Mouse (Mus musculus) heart, embryonic 15.5 days (tissue): ENCODE data around the gene Gpr139. TPM values are rescaled to one million over a fixed set of nuclear protein-coding genes. Genes with fewer than 3 reads are reported as not detected.

ENCODE experiments used
- ATAC-seq: fragments of 200-750 bp; cut with Nextera tagmentation; replicated peaks from 2 replicates; pipeline ENCODE4 v1.8.0; 2017; ENCODE audit warnings: low read depth, moderate TSS enrichment; ENCODE audit not compliant: insufficient number of reproducible peaks, insufficient read depth, low FRiP score
- H3K27ac ChIP-seq: fragments of 300-500 bp; sonication (generic); 2 replicates; pipeline ENCODE4 v1.5.1; 2015; ENCODE audit warnings: mild to moderate bottlenecking, inconsistent platforms
- H3K27me3 ChIP-seq: fragments of 300-500 bp; sonication (generic); 2 replicates; pipeline ENCODE4 v1.6.1; 2015; ENCODE audit warnings: inconsistent platforms
- H3K36me3 ChIP-seq: fragments of 300-500 bp; sonication (generic); 2 replicates; pipeline ENCODE4 v1.6.1; 2015; ENCODE audit warnings: mild to moderate bottlenecking, inconsistent platforms
- H3K4me1 ChIP-seq: fragments of 300-500 bp; sonication (generic); replicated peaks from 2 replicates; pipeline ENCODE4 v1.6.1; 2015; ENCODE audit warnings: inconsistent platforms
- H3K4me2 ChIP-seq: fragments of 300-500 bp; sonication (generic); 2 replicates; pipeline ENCODE4 v1.6.1; 2015; ENCODE audit warnings: inconsistent platforms, mild to moderate bottlenecking, moderate library complexity
- H3K4me3 ChIP-seq: fragments of 300-500 bp; sonication (generic); 2 replicates; pipeline ENCODE4 v1.5.1; 2015; ENCODE audit warnings: mild to moderate bottlenecking, inconsistent platforms
- H3K9ac ChIP-seq: fragments of 300-500 bp; sonication (generic); 2 replicates; pipeline ENCODE4 v1.6.1; 2015; ENCODE audit warnings: mild to moderate bottlenecking, inconsistent platforms
- H3K9me3 ChIP-seq: fragments of 300-500 bp; sonication (generic); replicated peaks from 2 replicates; pipeline ENCODE4 v1.6.1; 2016; ENCODE audit warnings: inconsistent platforms
- WGBS: fragments of 180-500 bp; shearing (Covaris S2); methylation state at CpG from one replicate; pipeline ENCODE4 v1.1.7; 2015; ENCODE audit warnings: mixed read lengths; 5-methylcytosine and 5-hydroxymethylcytosine counted together
- polyA plus RNA-seq: library from polyadenylated mRNA; unstranded; fragments of >200 nt; fragmentation: Nextera tagmentation; extraction: Ambion mirVana; gene quantifications from 2 replicates; pipeline ENCODE4 v1.2.1, GENCODE M21; 2015

The Gpr139 gene
- polyA plus RNA-seq = 0.04 TPM in 1 of 2 replicates, not detected in the other

DNA sequence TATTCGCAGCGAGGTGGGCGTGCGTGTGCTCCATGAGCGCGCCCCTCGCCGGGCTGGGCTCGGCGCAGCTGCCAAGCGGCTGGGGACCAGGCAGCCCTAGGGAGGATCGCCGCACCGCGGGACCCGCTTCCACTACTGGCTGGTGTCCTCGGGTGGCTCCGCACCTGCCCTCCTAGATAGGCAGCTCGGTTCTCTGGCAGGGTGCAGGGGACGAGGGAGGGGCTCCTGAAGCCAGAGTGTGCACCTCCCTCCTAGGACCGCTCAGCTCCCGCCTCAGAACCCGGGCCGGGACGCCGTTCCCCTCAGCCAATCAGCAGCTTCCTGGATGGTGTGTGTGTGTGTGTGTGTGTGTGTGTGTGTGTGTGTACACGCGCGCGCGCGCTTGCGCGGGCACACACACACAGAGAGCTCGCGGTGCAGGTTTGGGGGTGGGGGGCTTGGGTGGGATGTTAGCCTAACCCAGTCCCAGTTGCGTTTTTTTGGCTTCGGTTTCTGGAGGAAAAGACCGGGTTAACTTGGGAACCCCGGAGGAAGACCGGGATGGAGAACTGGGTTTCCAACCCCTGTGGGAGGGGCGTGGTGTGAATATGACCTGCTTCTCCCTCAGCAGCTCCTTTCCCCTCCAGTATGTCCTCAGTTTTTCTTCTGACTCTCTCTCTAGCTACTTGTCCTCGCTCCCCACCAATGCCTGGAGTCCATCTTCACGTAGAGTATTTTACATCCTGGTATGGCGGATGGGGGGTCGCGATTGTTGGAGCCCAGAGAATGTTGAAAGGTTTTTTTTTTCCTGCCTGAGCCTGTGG is at the start of gene Gpr139:
TSS of gene Gpr139 (minus strand) at position 263 of the 803 bp plus-strand sequence.
- Histone ChIP-seq H3K36me3 (no peaks in the 10 kb centered on the region), H3K9me3 (no peaks in the 10 kb centered on the region), H3K4me1 (peaks cover 13% of the 10 kb centered on the region), H3K27me3 (peaks cover 52% of the 10 kb centered on the region), H3K9ac (no peak within 1 kb of the TSS), H3K4me3 (peak within 1 kb of the TSS; percentile 42), H3K4me2 (peak within 1 kb of the TSS; percentile 71), H3K27ac (no peak within 1 kb of the TSS)
- ATAC-seq = peak; percentile 61; the same call in 1 of the 2 replicates
- WGBS = under 1% methylated on average over 47 of the region's 47 CpGs

DNA sequence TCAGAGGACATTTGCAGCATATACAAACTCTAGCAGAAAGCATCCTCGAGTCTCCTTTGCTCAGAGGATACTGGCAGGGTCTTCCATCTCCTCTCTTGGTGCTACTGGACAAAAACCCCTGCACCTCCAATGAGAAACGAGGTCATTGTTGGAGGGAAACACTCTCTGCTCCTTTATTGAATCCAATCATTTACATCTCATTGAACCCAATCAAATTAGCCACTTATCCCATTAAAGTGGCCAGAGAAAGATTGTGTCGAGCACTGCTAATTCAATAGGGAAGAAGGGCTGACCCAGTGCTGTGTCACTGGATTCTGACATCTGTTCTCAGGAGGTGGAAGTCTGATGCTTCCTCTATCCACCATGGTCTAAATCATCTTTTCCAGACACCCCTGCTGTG is 46.6 kb upstream of the Gpr139 start:
- H3K4me3 ChIP-seq = no peak overlapping the region

DNA sequence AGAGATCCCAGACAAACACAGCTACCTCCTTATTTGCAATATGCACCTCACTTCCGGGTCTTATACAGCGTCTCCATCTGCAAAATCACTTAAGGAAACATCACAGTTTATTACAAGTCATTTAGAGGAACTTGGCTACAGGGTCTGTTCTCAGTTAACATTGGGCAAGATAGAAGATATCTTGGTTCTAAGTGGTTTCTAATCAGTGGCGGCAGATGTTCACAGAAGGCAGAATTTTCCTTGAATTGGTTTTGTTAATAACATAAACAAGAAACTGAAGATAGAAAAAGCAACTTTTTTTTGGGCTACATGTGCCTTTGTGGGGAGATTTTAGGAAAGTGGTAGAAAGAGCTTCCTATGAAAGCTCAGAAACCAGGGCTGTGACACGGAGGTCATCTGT is 38.3 kb upstream of the Gpr139 start:
- no peak for ATAC-seq

More for the DNA sequence above, 46.6 kb upstream of the Gpr139 start:
- no peaks in the 10 kb centered on the region for H3K4me1 ChIP-seq
- H3K27me3 ChIP-seq = no peaks in the 10 kb centered on the region
- no peak for ATAC-seq
- no peaks in the 10 kb centered on the region for H3K9me3 ChIP-seq
- H3K9ac ChIP-seq = no peak overlapping the region
- no peaks in the 10 kb centered on the region for H3K36me3 ChIP-seq
- H3K4me2 ChIP-seq = no peak overlapping the region
- WGBS = 55% methylated on average over 3 of the region's 3 CpGs
- H3K27ac ChIP-seq = no peak overlapping the region

DNA sequence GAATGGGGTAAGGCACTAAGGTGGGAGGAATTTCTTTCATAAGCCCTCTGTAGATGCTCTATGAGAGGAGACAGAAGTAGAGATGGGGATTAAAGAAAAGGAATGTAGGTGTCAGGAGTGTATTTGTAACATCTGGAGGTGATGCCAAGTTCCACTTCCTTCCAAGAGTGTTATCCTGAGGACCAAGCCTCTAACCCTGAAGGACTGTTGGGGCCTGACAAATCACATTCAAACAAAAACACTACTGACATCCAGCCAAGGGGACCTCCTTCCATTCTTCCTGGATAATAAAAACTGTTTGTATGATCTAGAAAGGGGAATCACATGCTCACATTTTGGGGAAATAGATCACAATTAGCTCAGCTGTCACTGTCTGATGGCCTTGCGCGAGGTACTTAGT is 34.7 kb upstream of the Gpr139 start:
- Histone ChIP-seq H3K36me3 (no peaks in the 10 kb centered on the region), H3K4me1 (no peaks in the 10 kb centered on the region), H3K4me2 (no peak overlapping the region), H3K4me3 (no peak overlapping the region), H3K9me3 (no peaks in the 10 kb centered on the region), H3K27me3 (no peaks in the 10 kb centered on the region), H3K27ac (no peak overlapping the region), H3K9ac (no peak overlapping the region)
- no peak for ATAC-seq
- 89% methylated on average over 2 of the region's 2 CpGs for WGBS

More for the DNA sequence above, 38.3 kb upstream of the Gpr139 start:
- Histone ChIP-seq H3K4me1 (no peaks in the 10 kb centered on the region), H3K27me3 (no peaks in the 10 kb centered on the region), H3K4me2 (no peak overlapping the region), H3K4me3 (no peak overlapping the region), H3K9me3 (no peaks in the 10 kb centered on the region), H3K9ac (no peak overlapping the region), H3K36me3 (no peaks in the 10 kb centered on the region), H3K27ac (no peak overlapping the region)
- 70% methylated on average over 4 of the region's 4 CpGs for WGBS

DNA sequence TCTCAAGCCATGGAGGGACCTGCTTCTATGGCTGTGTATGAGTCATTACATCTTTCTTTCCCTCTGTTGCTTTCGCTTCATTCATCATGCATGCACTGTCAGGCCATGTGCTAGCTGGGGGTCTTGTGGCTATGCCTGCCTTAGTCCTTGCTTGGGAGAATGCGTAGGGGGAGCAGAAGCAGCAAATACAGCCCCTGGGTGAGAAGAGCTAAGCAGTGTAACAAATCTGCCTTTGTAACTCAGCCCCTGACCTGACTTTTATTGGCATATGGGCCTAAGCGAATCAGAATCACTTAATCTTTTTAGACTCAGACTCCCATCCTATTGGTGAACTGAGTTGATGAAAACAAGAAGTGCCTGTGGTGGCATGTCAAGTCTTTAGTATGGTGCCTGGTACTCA is 22.8 kb upstream of the Gpr139 start:
- no peaks in the 10 kb centered on the region for H3K4me1 ChIP-seq
- no peak for ATAC-seq
- H3K4me2 ChIP-seq = no peak overlapping the region
- H3K36me3 ChIP-seq = no peaks in the 10 kb centered on the region
- no peak overlapping the region for H3K9ac ChIP-seq
- WGBS = 64% methylated on average over 3 of the region's 3 CpGs
- H3K27me3 ChIP-seq = no peaks in the 10 kb centered on the region
- H3K4me3 ChIP-seq = no peak overlapping the region
- H3K9me3 ChIP-seq = no peaks in the 10 kb centered on the region
- H3K27ac ChIP-seq = no peak overlapping the region

DNA sequence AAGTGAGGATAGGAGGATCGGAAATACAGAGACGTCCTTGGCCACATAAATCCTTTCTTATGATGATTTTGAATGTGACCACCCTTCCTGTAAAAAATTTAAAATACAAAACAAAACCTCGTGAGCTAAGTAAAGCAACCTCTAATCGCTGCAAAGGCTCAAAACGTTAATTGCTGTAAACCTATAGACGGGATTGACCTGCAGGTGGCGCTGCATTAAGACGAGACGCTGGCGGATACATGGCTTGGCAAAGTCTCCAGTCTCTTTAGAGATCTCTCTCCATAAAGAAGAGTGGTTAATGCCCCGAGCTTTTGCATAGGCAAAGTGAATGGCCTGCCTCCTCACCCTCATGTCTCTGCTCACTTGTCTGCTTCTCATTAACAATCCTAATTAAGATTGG is 2.0 kb upstream of the Gpr139 start:
- H3K27me3 ChIP-seq = peaks cover 52% of the 10 kb centered on the region
- H3K9me3 ChIP-seq = no peaks in the 10 kb centered on the region
- H3K36me3 ChIP-seq = no peaks in the 10 kb centered on the region
- no peak overlapping the region for H3K4me3 ChIP-seq
- H3K4me1 ChIP-seq = peaks cover 13% of the 10 kb centered on the region
- no peak overlapping the region for H3K4me2 ChIP-seq
- H3K9ac ChIP-seq = no peak overlapping the region
- no peak for ATAC-seq
- WGBS = 13% methylated on average over 11 of the region's 11 CpGs
- no peak overlapping the region for H3K27ac ChIP-seq

DNA sequence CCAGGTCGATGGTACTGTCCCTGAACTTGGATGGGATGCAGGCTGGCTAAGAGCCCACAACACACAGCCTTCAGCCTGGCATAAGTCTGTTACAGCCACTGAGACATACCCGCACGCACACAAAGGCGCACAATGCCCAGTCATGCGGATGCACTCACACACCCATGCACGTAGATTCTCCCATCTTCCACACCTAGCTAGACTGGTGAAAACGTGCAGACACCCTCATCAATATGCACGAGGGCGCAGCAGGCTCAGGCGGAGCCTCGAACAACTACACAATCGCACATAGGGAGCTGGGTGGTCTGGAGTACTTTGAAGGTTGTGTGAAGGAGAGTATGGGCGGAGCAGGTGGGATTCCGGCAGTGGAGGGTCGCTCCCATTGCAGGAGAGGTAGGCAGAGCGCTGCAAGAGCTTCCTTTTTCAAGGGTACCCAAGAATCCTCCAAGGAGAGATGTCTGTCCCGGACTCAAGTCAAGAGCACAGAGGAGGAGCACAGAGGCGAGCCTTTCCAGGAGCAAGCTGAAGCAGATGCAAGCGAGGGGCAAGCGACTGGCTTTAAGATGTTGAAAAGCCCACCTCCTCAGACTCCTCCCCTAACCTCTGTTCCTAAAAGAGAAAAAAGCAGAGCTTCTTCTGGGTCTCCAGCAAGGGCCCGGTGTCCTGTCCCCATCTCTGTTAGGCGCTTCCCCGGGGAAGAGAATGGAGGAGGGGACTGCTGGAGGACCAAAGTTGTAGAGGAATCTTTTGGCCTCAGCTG is 958 bp upstream of the Gpr139 start:
- Histone ChIP-seq H3K4me1 (peaks cover 13% of the 10 kb centered on the region), H3K9ac (no peak overlapping the region), H3K9me3 (no peaks in the 10 kb centered on the region), H3K27ac (no peak overlapping the region), H3K36me3 (no peaks in the 10 kb centered on the region), H3K4me3 (no peak overlapping the region), H3K27me3 (peaks cover 52% of the 10 kb centered on the region), H3K4me2 (peak overlapping the region; percentile 71)
- WGBS = 5% methylated on average over 23 of the region's 23 CpGs
- ATAC-seq = no peak

DNA sequence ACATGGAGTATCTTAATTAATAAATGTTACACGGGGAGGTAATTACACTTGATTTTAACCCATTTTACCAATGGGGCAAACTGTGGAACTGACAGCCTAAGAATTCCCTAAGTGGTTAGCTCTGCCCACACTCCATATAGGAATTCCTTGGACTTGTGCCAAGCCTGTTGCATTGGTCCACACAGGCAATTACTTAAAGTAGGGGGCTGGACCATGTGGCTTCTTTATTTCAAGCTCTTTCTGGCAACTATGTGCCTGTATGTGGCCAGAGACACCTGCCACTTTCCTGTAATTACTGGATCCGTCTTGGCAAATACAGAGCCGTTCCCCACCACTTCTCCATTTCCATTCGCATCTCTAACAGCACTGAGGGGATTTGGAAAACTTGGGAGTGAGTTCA is 3.4 kb downstream of the Gpr139 start:
- Histone ChIP-seq H3K4me3 (no peak overlapping the region), H3K4me1 (peaks cover 13% of the 10 kb centered on the region), H3K27ac (no peak overlapping the region), H3K9ac (no peak overlapping the region), H3K4me2 (no peak overlapping the region), H3K27me3 (peaks cover 39% of the 10 kb centered on the region), H3K36me3 (no peaks in the 10 kb centered on the region), H3K9me3 (no peaks in the 10 kb centered on the region)
- WGBS = 65% methylated on average over 4 of the region's 4 CpGs
- no peak for ATAC-seq

DNA sequence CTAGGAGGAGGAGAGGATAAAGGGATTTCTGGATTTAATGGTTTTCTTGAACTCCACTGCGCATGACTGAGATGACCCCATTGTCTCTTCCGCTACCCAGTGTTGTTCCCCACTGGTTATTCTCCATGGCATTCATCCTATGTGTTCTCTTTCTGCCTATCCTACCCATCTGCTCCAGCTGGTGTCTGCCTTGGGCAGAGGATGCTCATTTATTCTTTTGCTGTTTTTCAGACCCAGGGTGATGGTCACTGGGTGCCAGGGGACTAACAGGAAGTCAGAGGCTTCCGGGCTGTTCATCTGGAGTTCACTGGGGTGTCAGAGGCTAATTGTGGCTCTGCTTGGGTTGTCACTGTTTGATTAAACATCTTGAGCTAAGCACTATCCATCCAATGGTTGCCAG is 24.4 kb downstream of the Gpr139 start:
- Histone ChIP-seq H3K4me2 (no peak overlapping the region), H3K9ac (no peak overlapping the region), H3K27ac (no peak overlapping the region), H3K4me1 (no peaks in the 10 kb centered on the region), H3K27me3 (no peaks in the 10 kb centered on the region), H3K36me3 (no peaks in the 10 kb centered on the region), H3K4me3 (no peak overlapping the region), H3K9me3 (no peaks in the 10 kb centered on the region)
- ATAC-seq = no peak
- WGBS = 82% methylated on average over 3 of the region's 3 CpGs

DNA sequence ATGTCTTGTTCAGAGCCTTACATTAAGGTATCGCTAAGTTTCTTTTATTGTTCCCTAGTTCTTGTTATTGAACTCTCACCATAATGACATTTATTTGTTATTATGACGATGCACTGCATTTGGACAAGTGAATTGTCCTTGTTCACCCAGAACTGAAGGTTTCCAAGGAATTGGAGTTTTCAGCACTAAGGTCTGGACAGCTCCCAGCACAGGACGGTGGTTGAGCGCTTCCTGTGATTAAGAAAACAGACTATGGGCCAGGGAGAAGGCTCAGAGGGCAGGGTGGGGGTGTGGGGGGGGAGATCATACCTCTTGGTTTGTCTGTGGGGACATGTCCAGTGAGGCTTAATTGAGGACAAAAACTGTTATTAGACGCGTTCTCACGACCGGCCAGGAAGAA is 72.6 kb downstream of the Gpr139 start:
- WGBS = 64% methylated on average over 8 of the region's 8 CpGs

DNA sequence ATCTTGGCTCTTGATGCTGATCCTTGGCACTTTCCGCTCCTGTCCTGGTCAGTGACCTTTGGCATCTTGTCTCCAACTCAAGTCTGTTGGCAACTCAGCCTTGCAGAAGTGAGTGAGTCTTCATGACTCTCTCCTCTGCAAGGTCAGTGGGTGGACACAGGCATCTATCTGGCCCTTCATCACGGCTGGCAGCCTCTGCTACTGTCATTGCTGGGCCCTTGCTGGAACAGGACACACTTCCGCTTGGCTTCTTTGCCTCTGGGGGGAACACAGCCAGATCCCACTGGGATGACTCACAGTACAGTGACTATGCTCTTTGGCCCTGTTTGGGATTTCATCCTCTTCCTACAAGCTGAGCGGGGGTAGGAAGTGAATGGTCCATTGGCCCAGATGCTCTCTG is 78.5 kb downstream of the Gpr139 start:
- no peak for ATAC-seq
- 79% methylated on average over 4 of the region's 4 CpGs for WGBS

More for the DNA sequence above, 72.6 kb downstream of the Gpr139 start:
- Histone ChIP-seq H3K4me3 (no peak overlapping the region), H3K9ac (no peak overlapping the region), H3K36me3 (no peaks in the 10 kb centered on the region), H3K4me1 (no peaks in the 10 kb centered on the region), H3K4me2 (no peak overlapping the region), H3K9me3 (no peaks in the 10 kb centered on the region), H3K27ac (no peak overlapping the region), H3K27me3 (no peaks in the 10 kb centered on the region)
- no peak for ATAC-seq

More for the DNA sequence above, 78.5 kb downstream of the Gpr139 start:
- Histone ChIP-seq H3K27ac (no peak overlapping the region), H3K4me2 (no peak overlapping the region), H3K4me3 (no peak overlapping the region), H3K9ac (no peak overlapping the region), H3K4me1 (no peaks in the 10 kb centered on the region), H3K9me3 (no peaks in the 10 kb centered on the region), H3K36me3 (no peaks in the 10 kb centered on the region), H3K27me3 (no peaks in the 10 kb centered on the region)
